21 mouse cellular contexts compared by ENCODE assay signal in the genomic region with DNA sequence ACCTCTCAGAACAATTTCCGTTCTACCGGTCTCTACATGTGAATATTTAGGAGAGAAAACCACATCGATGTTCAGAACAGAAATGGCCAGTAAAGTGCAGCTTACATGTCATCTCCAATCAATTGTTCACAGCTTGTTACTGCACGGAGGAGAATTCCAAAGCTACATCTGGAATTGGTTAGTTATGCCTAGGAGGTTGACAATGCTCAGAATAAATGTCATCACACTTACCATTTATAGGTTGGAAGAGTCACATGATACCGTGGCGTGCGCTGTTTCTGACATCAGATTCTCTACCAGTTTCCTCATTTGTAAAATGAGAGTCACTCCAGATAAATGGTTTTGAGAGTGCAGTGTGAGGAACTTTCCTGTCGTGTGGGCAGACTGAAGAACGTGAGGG.
DNase-seq lines count a peak whose midpoint lies in the region; ATAC-seq lines count a peak whose summit lies in the region.
"Had no signal": no experiment of that assay in that cellular context is flagged by ENCODE, and none has a peak within 500 bp of the region (broad histone marks: within the 10 kb centered on the region; RNA-seq: fewer than 3 reads in every experiment).

No protein-coding gene starts in this region.

- peak; percentile 16; the same call in 1 of the 2 replicates for ATAC-seq in frontal cortex, adult (ENCODE audit: low TSS enrichment)
- ATAC-seq in embryonic facial prominence, embryonic 15.5 days (ENCODE audit: insufficient number of reproducible peaks, low FRiP score, low TSS enrichment, low read depth): peak; percentile 58; the same call in 1 of the 2 replicates
- ATAC-seq in limb, embryonic 12.5 days (ENCODE audit: insufficient number of reproducible peaks, insufficient read depth, low FRiP score, low TSS enrichment, low read depth): no peak
- no peak for ATAC-seq in megakaryocyte, adult 5-6 weeks (ENCODE audit: poor library complexity, severe bottlenecking)
- ATAC-seq: intestine, embryonic 16.5 days had no signal

- no peaks in the 10 kb centered on the region for H3K27me3 ChIP-seq in embryonic facial prominence, embryonic 15.5 days
- H3K27me3 ChIP-seq in limb, embryonic 12.5 days: no peaks in the 10 kb centered on the region
- H3K27me3 ChIP-seq: heart, embryonic 13.5 days; neural tube, embryonic 13.5 days had no signal

- DNase-seq in frontal cortex, postnatal 10 days (ENCODE audit: low spot score in 2 of 2): no peak
- peak; percentile 22 for DNase-seq in embryo, embryonic 11.5 days (ENCODE audit: low read depth, low spot score)
- no peak for DNase-seq in gastrocnemius, adult 18-20 months (ENCODE audit: low spot score)
- no peak for DNase-seq in right cerebral cortex, adult 18-20 months
- DNase-seq: adrenal gland, postnatal 25 days; cerebellum, adult 11 months; cerebellum, postnatal 14 days; lung, adult 18-20 months; right cerebral cortex, postnatal 14 days had no signal

- H3K36me3 ChIP-seq in embryonic facial prominence, embryonic 15.5 days: no peaks in the 10 kb centered on the region
- H3K36me3 ChIP-seq in limb, embryonic 12.5 days: no peaks in the 10 kb centered on the region
- H3K36me3 ChIP-seq: G1E; heart, embryonic 13.5 days; midbrain, embryonic 10.5 days; neural tube, embryonic 13.5 days had no signal

- peaks cover 14% of the 10 kb centered on the region; the same call in 1 of the 2 replicates for H3K4me1 ChIP-seq in embryonic facial prominence, embryonic 15.5 days
- peaks cover 14% of the 10 kb centered on the region for H3K4me1 ChIP-seq in limb, embryonic 12.5 days (replicated peaks)
- H3K4me1 ChIP-seq: heart, embryonic 13.5 days had no signal

- H3K27ac ChIP-seq in embryonic facial prominence, embryonic 15.5 days (replicated peaks): peak overlapping the region; percentile 40
- peak overlapping the region; percentile 20; the same call in 1 of the 2 replicates for H3K27ac ChIP-seq in limb, embryonic 12.5 days
- H3K27ac ChIP-seq: heart, embryonic 13.5 days; hindbrain, embryonic 14.5 days; midbrain, embryonic 10.5 days; neural tube, embryonic 13.5 days had no signal

- no peak overlapping the region for H3K9ac ChIP-seq in embryonic facial prominence, embryonic 15.5 days
- H3K9ac ChIP-seq in limb, embryonic 12.5 days (replicated peaks): no peak overlapping the region
- H3K9ac ChIP-seq: heart, embryonic 13.5 days; hindbrain, embryonic 14.5 days; neural tube, embryonic 13.5 days had no signal

- 34% methylated on average over 9 of the region's 9 CpGs for WGBS in embryonic facial prominence, embryonic 15.5 days
- 33% methylated on average over 9 of the region's 9 CpGs for WGBS in limb, embryonic 12.5 days

- no peak overlapping the region for H3K4me3 ChIP-seq in embryonic facial prominence, embryonic 15.5 days (replicated peaks)
- H3K4me3 ChIP-seq in limb, embryonic 12.5 days (replicated peaks): no peak overlapping the region
- H3K4me3 ChIP-seq: erythroblast, embryonic 14.5 days; heart, embryonic 13.5 days; midbrain, embryonic 10.5 days; neural tube, embryonic 13.5 days had no signal

- no peak overlapping the region; the same call in 1 of the 2 replicates for H3K4me2 ChIP-seq in embryonic facial prominence, embryonic 15.5 days (replicated peaks)
- no peak overlapping the region for H3K4me2 ChIP-seq in limb, embryonic 12.5 days
- H3K4me2 ChIP-seq: heart, embryonic 13.5 days; hindbrain, embryonic 14.5 days; liver, embryonic 11.5 days; neural tube, embryonic 13.5 days had no signal

- H3K9me3 ChIP-seq in embryonic facial prominence, embryonic 15.5 days (replicated peaks): no peaks in the 10 kb centered on the region
- H3K9me3 ChIP-seq in limb, embryonic 12.5 days: no peaks in the 10 kb centered on the region
- H3K9me3 ChIP-seq: G1E; heart, embryonic 13.5 days; midbrain, embryonic 10.5 days; neural tube, embryonic 13.5 days had no signal

Comparison
In these comparisons a context has a peak if more than half of its experiments do, and no peak if none do; other contexts are left out.
1. ATAC-seq: peak in frontal cortex, adult (single experiment) and embryonic facial prominence, embryonic 15.5 days (single experiment); none in limb, embryonic 12.5 days (single experiment) and megakaryocyte, adult 5-6 weeks (single experiment).